Mouse (Mus musculus) ovary, postnatal 10 days (tissue): ENCODE data around the gene Cmtm7.

ENCODE experiments used
- DNase-seq: peaks from one replicate; pipeline ENCODE4 v3.0.0; 2022; ENCODE audit warnings: low spot score

The Cmtm7 gene

GRCm38 (mm10) chr9:114781526-114782212, at the start of gene Cmtm7:
Gene Cmtm7, minus strand, starts transcription at chr9:114781856.
- peak; percentile 42 for DNase-seq

DNA sequence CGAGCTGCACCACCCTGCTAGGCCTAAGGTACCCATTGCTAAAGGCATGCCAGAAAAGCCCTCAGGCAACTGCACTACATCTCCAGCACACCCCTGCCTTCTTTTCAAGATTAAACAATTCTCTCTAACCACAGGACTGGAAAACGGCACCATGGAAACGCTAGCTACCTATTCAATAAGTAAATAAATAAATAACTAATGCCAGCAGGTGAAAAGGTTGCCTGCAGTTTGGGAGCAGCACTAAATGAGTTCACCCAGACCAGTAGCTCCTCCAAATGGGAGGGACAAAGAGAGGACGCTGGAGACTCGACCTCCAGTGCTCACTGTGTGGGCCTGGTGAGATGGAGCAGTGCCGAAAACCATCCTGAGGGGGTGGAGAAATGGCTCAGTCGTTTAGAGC, 48.7 kb upstream of the Cmtm7 start:
- no peak for DNase-seq

GRCm38 (mm10) chr9:114829669-114830068, 48.0 kb upstream of the Cmtm7 start:
- no peak for DNase-seq

GRCm38 (mm10) chr9:114828377-114828776, 46.7 kb upstream of the Cmtm7 start:
- DNase-seq: no peak

DNA sequence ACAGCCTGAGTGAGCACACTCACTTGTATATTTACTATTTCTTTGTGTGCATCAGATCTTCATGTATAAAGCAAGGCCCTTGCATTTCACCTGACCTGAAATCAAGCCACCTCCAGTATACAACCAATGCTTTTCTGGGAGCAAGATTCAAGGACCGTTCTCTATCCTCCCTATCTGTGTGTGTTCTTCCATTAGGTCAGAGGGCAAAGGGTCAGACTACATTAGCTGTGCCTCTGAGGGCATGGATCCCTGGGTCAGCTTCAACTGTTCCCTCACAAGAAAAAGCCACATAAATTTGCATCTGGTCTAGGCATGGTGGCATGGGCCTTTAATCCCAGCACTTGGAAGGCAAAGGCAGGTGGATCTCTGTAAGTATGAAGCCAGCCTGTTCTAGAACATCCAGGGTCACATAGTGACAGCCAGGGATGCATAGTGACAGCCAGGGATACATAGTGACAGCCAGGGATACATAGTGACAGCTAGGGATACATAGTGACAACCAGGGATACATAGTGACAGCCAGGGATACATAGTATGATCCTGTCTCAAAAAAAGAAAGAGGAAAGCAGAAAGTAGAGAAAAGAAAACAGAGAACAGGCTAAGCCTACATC, 45.7 kb upstream of the Cmtm7 start:
- DNase-seq: no peak

GRCm38 (mm10) chr9:114824166-114824565, 42.5 kb upstream of the Cmtm7 start:
- no peak for DNase-seq

DNA sequence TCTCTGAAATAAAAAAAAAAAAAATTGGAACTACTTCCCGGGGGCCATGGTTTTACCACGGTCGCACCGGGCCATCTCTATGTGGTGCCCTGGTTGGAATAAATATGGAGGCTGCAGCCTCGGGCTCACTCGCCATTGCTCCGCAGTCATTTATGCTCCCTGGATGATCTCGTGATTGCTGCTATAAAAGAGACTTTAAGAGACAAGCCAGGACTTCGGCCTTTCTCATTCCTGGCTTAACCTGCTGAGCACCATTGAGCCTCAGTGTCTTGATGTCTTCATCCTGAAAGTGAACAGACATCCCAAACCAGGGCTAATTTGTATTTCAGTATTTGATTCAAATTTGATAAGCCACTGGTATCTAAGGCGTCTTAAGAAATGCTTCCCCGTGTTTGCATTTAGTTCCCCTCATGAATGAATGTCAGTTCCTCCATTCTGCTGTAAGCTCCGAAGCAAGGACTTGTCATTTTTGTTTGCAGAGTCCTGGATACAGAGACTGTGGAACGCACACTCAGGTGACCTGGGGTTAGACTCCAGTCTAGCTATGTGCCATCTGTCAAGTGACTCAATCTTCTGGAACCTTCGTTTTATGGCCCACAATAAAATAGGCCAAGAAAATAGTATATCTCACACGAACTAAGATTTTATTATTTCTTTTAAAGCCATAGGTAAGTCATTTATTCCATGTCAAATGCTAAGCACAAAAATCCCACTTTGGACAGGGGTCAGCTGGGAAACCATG, 40.1 kb upstream of the Cmtm7 start:
- no peak for DNase-seq

DNA sequence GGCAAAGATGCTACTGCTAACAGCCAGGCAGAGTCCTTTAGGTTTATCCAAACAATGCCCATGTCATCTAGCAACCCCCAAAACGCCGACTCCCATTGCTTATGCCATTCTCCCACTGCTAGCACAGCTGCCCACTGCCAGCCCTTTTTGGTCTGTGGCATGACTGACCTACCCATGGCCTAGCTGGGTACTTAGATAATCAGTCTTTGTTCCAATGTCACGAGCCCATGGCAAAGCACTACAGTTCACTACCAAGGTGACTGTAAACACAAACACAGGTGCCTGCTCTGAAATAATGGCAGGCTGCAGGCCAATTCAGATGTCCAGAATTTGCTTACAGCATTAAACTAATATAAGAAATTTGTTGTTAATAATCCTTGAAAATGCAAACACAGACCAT, 37.3 kb upstream of the Cmtm7 start:
- DNase-seq: no peak

DNA sequence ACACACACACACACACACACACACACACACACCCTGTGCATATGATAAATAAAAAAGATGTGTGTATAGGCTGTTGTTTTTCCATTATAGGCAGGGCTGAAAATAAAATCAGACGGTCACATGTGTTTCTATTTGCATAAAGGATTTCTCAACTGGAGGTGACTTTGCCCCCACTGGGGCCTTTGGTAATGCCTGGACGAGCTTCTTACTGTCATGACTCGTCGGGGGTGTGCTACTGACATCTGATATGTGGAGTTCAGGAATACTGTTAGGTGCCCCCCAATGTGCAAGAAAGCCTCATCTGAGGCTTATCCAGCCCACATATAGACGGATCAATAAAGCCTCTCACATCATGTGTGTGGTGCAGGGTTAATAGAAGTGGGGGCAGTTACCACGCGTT, 35.4 kb upstream of the Cmtm7 start:
- no peak for DNase-seq

DNA sequence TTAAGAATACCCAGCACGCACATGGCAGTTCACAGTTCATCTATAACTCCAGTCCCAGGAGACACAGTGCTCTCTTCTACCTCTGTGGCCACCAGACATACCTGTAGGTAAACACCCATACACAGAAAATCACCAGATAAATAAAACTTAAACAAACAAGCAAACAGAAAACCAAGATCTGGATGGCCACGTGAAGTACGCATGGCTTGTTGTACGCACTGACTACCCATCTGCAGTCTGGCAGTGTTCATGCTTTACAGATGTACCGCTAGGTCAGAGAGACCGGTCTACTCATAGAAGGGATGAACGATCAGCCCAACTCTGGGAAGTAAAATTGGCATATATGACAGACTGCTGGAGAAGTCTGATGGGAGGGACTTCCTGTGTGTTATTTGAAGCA, 34.5 kb upstream of the Cmtm7 start:
- DNase-seq: no peak

DNA sequence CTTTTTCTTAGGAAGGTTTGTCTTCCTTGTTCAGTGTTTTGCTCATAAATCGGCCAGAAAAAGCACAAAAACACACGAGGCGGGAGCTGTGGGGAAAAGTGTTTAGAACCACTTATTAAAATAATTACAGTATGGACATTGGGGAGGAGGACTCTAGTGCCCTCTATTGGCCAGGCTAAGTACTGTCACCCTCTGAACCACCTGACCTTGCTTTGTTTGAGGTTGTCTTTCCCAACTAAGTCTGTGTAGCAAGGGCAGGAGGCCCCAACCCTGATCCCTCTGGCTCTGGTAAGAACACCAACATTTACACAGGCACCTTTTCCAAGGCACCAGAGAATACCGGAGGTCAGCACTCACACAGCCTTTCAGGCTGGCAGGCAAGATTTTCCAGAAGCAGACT, 33.7 kb upstream of the Cmtm7 start:
- DNase-seq: no peak

DNA sequence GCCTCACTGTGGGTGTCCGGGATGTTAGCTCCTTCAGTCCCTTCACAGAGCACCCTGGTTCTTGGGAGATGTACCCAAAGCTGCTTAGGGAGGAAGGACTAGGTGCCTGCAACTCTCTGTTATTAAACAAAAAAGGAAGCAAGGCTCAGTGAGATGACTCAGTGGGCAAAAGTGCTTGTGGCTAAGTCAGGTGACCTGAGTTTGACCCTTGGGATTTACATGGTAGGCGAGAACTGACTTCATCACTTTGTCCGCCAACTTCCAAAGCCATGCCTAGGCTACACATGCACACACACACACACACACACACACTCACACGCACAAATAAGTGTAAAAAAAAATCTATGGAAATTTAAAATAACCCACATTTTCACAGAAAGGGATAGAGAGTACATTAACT, 30.3 kb upstream of the Cmtm7 start:
- DNase-seq: no peak

DNA sequence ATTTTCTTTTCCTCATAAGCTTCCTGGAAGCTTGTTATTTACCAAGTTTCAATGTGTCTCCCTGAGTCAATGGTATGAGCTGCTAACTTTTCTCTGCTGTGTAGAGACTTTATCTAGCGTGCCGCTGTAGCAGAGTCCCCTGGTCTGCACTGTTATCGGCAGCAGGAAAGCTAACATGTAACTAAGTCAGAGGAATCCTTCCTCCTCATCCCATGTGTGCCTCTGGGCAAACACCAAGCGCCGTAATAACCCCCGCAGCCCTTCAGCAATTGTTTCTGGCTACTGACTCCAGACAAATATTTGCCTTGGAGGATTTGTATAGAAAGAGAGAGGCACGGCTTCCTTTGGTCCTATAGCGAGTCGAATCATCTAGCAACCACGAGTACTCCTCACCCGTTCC, 29.2 kb upstream of the Cmtm7 start:
- DNase-seq: no peak

GRCm38 (mm10) chr9:114808671-114809070, 27.0 kb upstream of the Cmtm7 start:
- no peak for DNase-seq

DNA sequence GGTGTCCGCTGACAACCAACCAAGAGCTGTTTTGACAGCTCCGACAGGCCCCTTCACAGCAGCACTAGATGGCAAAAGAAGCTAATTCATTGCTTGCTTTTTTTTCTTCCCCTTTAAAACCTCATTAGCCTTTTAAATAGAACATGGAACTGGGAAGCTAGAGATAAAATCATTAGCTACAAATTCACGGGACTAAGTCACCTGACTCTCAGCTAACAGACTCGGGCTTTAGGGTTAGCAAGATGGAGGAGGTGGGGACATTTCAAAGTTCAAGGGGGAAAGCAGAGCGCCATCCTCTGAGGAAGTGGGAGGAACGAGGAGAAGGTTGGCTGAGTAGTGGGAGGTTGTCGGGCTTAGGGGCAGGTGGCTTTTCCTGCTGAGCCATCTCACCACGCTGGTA, 25.6 kb upstream of the Cmtm7 start:
- no peak for DNase-seq

DNA sequence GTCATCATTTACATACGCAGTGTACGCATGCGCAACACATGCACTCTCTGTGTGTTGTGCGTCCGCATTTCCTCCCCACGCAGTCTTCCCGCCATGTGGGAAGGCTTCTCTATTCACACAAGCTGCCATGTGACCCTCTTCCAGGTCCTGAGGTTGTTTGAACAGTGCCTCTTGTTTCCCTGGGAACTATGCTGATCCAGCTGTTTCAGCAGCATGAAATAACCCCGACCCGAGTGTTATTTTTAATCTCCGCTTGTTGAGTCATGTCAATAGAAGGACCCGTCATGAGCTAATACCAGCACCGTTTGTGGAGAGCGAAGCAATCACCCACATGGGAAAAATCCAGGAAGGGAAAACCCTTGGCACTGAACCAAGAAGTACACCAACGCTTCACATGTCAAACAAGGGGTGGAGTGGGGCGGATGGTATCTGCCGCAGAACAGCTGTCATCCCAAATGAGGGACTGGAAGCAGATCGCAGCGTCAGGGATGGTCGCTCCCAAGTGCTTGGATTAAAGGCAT, 23.6 kb upstream of the Cmtm7 start:
- no peak for DNase-seq

DNA sequence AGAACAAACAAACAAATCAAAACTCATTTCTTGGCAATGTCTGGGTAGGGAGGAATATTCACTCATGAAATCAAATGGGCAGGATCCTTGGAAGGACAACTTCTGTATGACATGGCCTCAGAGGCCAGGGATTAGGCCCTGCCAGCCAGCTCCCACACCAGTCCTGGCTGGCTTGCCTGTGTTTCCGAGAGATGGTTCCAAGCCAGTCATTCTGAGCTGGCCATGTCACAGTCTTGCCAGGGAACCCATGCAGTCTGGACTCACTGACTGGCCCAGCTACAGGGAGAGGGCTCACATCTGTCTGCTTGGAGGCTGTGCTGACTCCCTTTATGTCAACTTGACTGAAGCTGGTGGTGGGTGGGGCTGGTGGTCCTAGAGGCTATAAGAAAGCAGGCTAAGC, 20.5 kb upstream of the Cmtm7 start:
- no peak for DNase-seq

DNA sequence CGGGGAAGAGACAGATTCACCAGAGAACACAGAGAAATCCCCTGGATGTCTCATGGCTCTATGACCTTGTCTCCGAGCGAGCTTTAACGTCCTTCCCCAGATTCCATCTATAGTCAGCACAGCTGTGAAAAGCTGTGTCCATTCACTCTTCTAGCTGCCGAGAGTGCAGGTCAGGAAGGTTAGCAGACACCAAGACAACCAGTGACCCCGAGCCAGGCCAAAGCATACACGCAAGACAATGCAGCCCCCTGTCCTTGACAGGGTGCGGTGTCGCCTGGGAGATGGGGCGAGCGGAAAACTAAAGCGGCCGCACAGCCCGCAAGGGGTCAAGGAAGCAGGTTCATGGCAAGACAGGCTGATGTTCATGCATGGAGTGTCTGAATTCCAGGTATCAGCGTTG, 19.6 kb upstream of the Cmtm7 start:
- DNase-seq: no peak

DNA sequence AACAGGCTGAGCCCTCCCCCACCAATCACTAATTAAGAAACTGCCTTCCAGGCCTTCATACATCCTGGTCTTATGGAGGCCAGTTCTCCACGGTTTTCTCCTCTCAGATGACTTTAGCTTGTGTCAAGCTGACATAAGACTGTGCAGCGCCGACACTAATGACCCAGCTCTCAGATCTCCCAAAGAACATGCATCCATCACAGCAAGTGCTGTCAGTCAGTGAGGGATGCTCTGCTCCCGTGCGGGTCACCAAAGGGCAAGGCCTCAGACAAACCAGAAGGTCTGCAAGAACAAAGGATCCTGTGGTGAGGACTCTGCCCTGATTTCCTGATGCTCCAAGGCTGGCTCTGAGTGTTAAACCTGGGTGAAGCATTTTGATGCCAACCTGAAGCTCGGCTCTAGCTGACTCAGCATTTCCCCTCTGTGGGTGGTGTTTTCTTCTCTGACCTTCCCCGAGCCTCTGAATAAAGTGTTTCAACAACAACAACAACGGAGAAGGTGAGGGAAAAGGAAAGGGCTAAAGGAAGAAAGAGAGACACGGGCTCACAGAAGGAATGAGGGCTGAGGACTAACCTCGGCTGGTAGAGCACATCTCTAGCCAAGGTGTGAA, 17.9 kb upstream of the Cmtm7 start:
- DNase-seq: no peak

DNA sequence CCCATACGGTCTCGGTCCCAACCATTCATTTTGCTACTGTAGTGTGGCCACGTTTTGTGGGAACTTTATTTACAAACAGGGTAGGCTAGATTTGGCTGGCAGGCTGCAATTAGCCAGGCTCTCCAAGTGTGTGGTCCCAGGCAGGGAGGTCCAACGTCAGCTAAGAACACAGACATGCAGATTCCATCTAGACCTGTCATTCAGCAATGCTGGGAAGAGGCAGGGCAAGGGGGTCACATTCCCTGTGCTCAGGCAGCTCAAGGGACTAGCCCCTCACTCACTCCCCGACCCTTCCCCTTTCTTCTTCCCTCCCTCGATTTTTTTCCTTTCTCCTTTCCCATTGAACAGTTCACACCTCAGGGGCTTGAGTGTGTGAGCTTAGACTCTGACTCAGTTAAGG, 17.2 kb upstream of the Cmtm7 start:
- DNase-seq: no peak

DNA sequence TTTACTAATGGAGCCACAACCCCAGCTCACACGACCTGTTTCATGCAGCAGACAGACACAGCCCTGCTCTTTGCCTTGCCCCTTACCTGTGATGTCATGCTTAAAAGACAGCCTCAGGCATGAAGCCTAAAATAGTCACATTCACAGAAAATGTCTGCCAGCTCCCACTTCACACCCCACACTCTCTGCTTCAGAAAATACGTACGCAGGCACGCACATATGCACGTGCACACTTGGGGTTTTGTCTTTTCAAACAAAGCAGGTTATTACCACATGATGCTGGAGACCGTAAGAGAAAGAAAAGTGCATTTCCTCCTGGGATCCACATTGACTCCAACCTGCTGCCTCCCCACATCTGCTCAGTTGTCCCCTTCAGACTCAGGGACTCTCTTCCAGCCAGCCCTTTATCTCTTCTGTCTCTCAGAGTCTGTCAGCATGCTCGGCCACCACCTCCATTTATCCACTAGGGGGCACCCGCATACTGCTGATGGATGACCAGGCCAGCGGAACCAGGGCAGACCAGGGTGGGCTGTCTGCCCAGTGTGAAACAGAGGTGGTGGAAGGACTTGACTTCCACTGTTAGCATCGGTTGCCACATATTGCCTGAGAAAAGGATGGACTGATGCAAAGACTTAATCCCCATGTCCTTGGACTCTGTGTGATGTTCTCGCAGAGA, 15.8 kb upstream of the Cmtm7 start:
- peak; percentile 71 for DNase-seq

GRCm38 (mm10) chr9:114796473-114797050, 14.9 kb upstream of the Cmtm7 start:
- DNase-seq: no peak
